Mouse (Mus musculus) testis, adult 2 months (tissue): ENCODE measurements around the gene Prrt1.

Experiments used
- CTCF ChIP-seq: fragments of 200-500 bp; IDR thresholded peaks from 2 replicates; pipeline ENCODE4 v1.5.1; 2012; ENCODE audit warnings: low read depth, mild to moderate bottlenecking, inconsistent platforms, low read length, moderate library complexity; ENCODE audit not compliant: control insufficient read depth, insufficient read depth, insufficient replicate concordance
- POLR2A ChIP-seq: fragments of 200-500 bp; IDR thresholded peaks from 2 replicates; pipeline ENCODE4 v1.6.1; 2012; ENCODE audit warnings: low read depth, mild to moderate bottlenecking, inconsistent platforms, low read length, moderate library complexity; ENCODE audit not compliant: control insufficient read depth

- TF ChIP-seq POLR2A (no peak), CTCF (no peak)
These were observed 6.3 kb downstream of the Prrt1 start for GRCm38 (mm10) chr17:34635671-34636070.
